ENCODE assay signal across 8 mouse cellular contexts in the genomic region with DNA sequence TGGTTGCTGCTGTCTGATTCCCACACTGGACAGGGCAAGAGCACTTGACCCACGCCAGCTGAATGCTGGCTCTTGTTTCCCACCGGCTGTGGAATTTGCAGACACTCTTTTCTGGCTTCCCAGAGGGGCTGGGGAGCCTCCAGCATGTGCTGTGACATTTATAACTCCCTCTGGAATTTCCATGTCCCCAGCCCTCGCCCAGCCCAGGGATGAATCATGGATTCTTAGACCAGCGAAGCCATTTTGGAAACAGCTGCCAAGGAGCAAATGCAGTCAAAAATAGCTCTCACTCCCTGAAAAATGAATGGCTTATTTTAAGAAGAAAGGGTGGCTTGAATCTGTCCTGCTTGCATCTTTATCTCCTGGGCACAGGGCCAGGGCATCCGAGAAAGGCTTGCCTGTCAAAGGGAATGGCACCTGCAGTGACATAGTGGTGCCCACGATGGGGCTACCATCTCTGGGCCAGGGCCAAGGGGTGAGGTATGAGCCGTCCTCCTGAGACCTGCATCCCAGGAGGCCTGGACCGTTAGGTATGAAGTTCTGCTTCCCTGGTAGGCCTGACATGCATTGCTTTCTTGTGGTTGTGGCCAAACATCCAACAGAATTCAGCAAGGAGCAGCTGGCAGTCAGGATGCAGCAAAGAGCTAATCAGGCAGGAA.
DNase-seq lines count a peak whose midpoint lies in the region; ATAC-seq lines count a peak whose summit lies in the region.

No protein-coding gene starts in this region.

- WGBS in forebrain, embryonic 16.5 days: 30% methylated on average over 8 of the region's 8 CpGs
- WGBS in heart, embryonic 16.5 days: 15% methylated on average over 8 of the region's 8 CpGs
- WGBS in midbrain, embryonic 15.5 days: 54% methylated on average over 8 of the region's 8 CpGs

- no peak overlapping the region for H3K4me3 ChIP-seq in forebrain, embryonic 16.5 days (replicated peaks; ENCODE audit: low read length)
- H3K4me3 ChIP-seq in heart, embryonic 16.5 days (ENCODE audit: low read length): no peak overlapping the region
- H3K4me3 ChIP-seq in midbrain, embryonic 15.5 days: no peak overlapping the region

- no peak overlapping the region for H3K9ac ChIP-seq in forebrain, embryonic 16.5 days (replicated peaks; ENCODE audit: low read depth, low read length)
- H3K9ac ChIP-seq in heart, embryonic 16.5 days (ENCODE audit: low read length): no peak overlapping the region
- H3K9ac ChIP-seq in midbrain, embryonic 15.5 days: no peak overlapping the region

- peak overlapping the region; percentile 57 for H3K27ac ChIP-seq in forebrain, embryonic 16.5 days (ENCODE audit: low read length)
- H3K27ac ChIP-seq in heart, embryonic 16.5 days (ENCODE audit: low read length): peak overlapping the region; percentile 92
- H3K27ac ChIP-seq in midbrain, embryonic 15.5 days: peak overlapping the region; percentile 43; the same call in 1 of the 2 replicates

- no peaks in the 10 kb centered on the region for H3K36me3 ChIP-seq in forebrain, embryonic 16.5 days (ENCODE audit: control insufficient read depth, insufficient read depth)
- no peaks in the 10 kb centered on the region for H3K36me3 ChIP-seq in heart, embryonic 16.5 days (ENCODE audit: control insufficient read depth, insufficient read depth)
- no peaks in the 10 kb centered on the region for H3K36me3 ChIP-seq in midbrain, embryonic 15.5 days (replicated peaks)

- no peaks in the 10 kb centered on the region for H3K9me3 ChIP-seq in forebrain, embryonic 16.5 days (ENCODE audit: control insufficient read depth, low read length)
- no peaks in the 10 kb centered on the region for H3K9me3 ChIP-seq in heart, embryonic 16.5 days (replicated peaks; ENCODE audit: control insufficient read depth, low read length)
- no peaks in the 10 kb centered on the region for H3K9me3 ChIP-seq in midbrain, embryonic 15.5 days

- H3K4me1 ChIP-seq in forebrain, embryonic 16.5 days (replicated peaks; ENCODE audit: control insufficient read depth, insufficient read depth, low read length): peaks cover 15% of the 10 kb centered on the region
- peaks cover 40% of the 10 kb centered on the region for H3K4me1 ChIP-seq in heart, embryonic 16.5 days (ENCODE audit: control insufficient read depth, insufficient read depth, low read length)
- 0 out of 2 replicates have a peak, but pooled peaks cover 3% of the 10 kb centered on the region for H3K4me1 ChIP-seq in midbrain, embryonic 15.5 days

- ATAC-seq in forebrain, embryonic 16.5 days: 0 out of 2 replicates have a peak, but pooled peaks have one; percentile 47
- peak; percentile 80 for ATAC-seq in heart, embryonic 16.5 days (replicated peaks; ENCODE audit: extremely low read depth, insufficient read depth, low FRiP score)
- no peak for ATAC-seq in midbrain, embryonic 15.5 days (replicated peaks)

- peak; percentile 20 for DNase-seq in ovary, postnatal 14 days (ENCODE audit: low spot score)
- DNase-seq in ovary, postnatal 10 days (ENCODE audit: low spot score): no peak
- DNase-seq in layer of hippocampus, postnatal 10 days (ENCODE audit: low spot score in 2 of 2): peak; percentile 44 to 63
- no peak for DNase-seq in embryo, embryonic 9.5 days (ENCODE audit: extremely low spot score)
- DNase-seq in yolk sac, embryonic 10.5 days (ENCODE audit: low spot score): no peak

- no peaks in the 10 kb centered on the region for H3K27me3 ChIP-seq in forebrain, embryonic 16.5 days (replicated peaks; ENCODE audit: control insufficient read depth, insufficient read depth, low read length)
- no peaks in the 10 kb centered on the region for H3K27me3 ChIP-seq in heart, embryonic 16.5 days (ENCODE audit: control insufficient read depth, insufficient read depth, low read length)
- no peaks in the 10 kb centered on the region for H3K27me3 ChIP-seq in midbrain, embryonic 15.5 days (replicated peaks)

- no peak overlapping the region for H3K4me2 ChIP-seq in forebrain, embryonic 16.5 days (ENCODE audit: low read length)
- peak overlapping the region; percentile 26; the same call in 1 of the 2 replicates for H3K4me2 ChIP-seq in heart, embryonic 16.5 days (ENCODE audit: low read depth, low read length)
- no peak overlapping the region for H3K4me2 ChIP-seq in midbrain, embryonic 15.5 days

Comparison
In these comparisons a context has a peak if more than half of its experiments do, and no peak if none do; other contexts are left out.
1. DNase-seq: peak in ovary, postnatal 14 days (single experiment) and layer of hippocampus, postnatal 10 days (2 of 2); none in ovary, postnatal 10 days (single experiment), embryo, embryonic 9.5 days (single experiment) and yolk sac, embryonic 10.5 days (single experiment).
2. Peak in every context shown above with its lines, with median percentiles within 50 percentile points of each other: H3K27ac ChIP-seq.